Mouse (Mus musculus) c-Kit-positive CD71-positive TER-119-negative erythroid progenitor cells, embryonic 14.5 days (primary cell): ENCODE data around the gene Scgb1a1.

Experiments
- DNase-seq: peaks from one replicate; pipeline ENCODE4 v3.0.0-alpha.2; 2013; ENCODE audit warnings: low read depth

The Scgb1a1 gene

GRCm38 (mm10) chr19:9041074-9041473, 46.7 kb downstream of the Scgb1a1 start:
- no peak for DNase-seq

- DNase-seq: no peak
These were observed 47.1 kb downstream of the Scgb1a1 start for GRCm38 (mm10) chr19:9040649-9041048.

GRCm38 (mm10) chr19:9039928-9040327, 47.8 kb downstream of the Scgb1a1 start:
- DNase-seq: no peak

- no peak for DNase-seq
These were observed 48.5 kb downstream of the Scgb1a1 start for GRCm38 (mm10) chr19:9039266-9039665.

GRCm38 (mm10) chr19:9038136-9038535, 49.6 kb downstream of the Scgb1a1 start:
- DNase-seq: no peak

GRCm38 (mm10) chr19:9035101-9035500, 52.7 kb downstream of the Scgb1a1 start:
- DNase-seq: no peak

GRCm38 (mm10) chr19:9034480-9034879, 53.3 kb downstream of the Scgb1a1 start:
- no peak for DNase-seq
